Mouse (Mus musculus): Measurements from ENCODE around the gene C1qb.

DNA sequence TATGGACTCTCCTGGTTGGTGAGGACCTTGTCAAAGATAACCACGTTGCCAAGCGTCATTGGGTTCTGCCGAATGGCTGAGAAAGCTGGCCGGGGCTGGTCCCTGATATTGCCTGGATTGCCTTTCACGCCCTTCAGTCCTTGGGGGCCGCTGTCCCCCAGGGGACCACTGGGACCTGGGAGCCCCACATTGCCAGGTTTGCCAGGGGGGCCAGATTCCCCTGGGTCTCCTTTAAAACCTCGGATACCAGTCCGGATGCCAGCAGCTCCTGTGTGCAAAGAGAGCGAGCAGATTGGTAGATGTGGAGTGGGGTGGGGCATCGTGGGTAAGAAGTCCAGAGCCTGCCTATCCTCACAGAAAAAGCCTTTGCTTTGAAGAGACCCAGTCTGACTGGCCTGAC is 10.5 kb upstream of the C1qb start:
- TF ChIP-seq CTCF (IDR thresholded peaks at IDR 0.05; ENCODE audit: control insufficient read depth, insufficient read depth, insufficient read length) (no peak), USF1 (IDR thresholded peaks at IDR 0.05; ENCODE audit: low read depth) (no peak), MAX (IDR thresholded peaks at IDR 0.05) (no peak)

Measured in C2C12 (cell line).